Mouse (Mus musculus): ENCODE measurements around the gene Hipk4. TPM values are rescaled to one million over a fixed set of nuclear protein-coding genes. Genes with fewer than 3 reads are reported as not detected.
A peak's percentile ranks its signal among the peaks of the same experiment; 100 is the strongest.

Gene Hipk4
- polyA plus RNA-seq, 1 experiment from 2014 or later = 1.0 TPM

GRCm38 (mm10) chr7:27499036-27499435 is 24.0 kb upstream of the Hipk4 start, which contains the start of gene Prx:
Prx (plus strand) TSS chr7:27499324.
- Histone ChIP-seq H3K4me2 (replicated peaks) (no peak within 1 kb of the TSS), H3K4me1 (peaks cover 3% of the 10 kb centered on the region; the same call in 1 of the 2 replicates), H3K36me3 (no peaks in the 10 kb centered on the region), H3K9ac (no peak within 1 kb of the TSS), H3K4me3 (no peak within 1 kb of the TSS), H3K27me3 (no peaks in the 10 kb centered on the region), H3K27ac (no peak within 1 kb of the TSS), H3K9me3 (no peaks in the 10 kb centered on the region)
- 24% methylated on average over 3 of the region's 3 CpGs for WGBS
- no peak for ATAC-seq (ENCODE audit: insufficient number of reproducible peaks, insufficient read depth, low FRiP score, low TSS enrichment)

- Histone ChIP-seq H3K4me3 (no peak overlapping the region), H3K27ac (no peak overlapping the region)
These were observed 21.4 kb upstream of the Hipk4 start for GRCm38 (mm10) chr7:27501620-27502019.

GRCm38 (mm10) chr7:27506765-27507370 is 16.2 kb upstream of the Hipk4 start:
- H3K9me3 ChIP-seq = no peaks in the 10 kb centered on the region
- no peak overlapping the region for H3K9ac ChIP-seq
- WGBS = 42% methylated on average over 9 of the region's 9 CpGs
- peaks cover 9% of the 10 kb centered on the region for H3K4me1 ChIP-seq
- H3K4me3 ChIP-seq = peak overlapping the region; percentile 51
- no peaks in the 10 kb centered on the region for H3K27me3 ChIP-seq
- peak overlapping the region; percentile 50 for H3K4me2 ChIP-seq (replicated peaks)
- H3K36me3 ChIP-seq = no peaks in the 10 kb centered on the region
- peak overlapping the region; percentile 98 for H3K27ac ChIP-seq
- ATAC-seq (ENCODE audit: insufficient number of reproducible peaks, insufficient read depth, low FRiP score, low TSS enrichment) = no peak

More at GRCm38 (mm10) chr7:27501620-27502019, 21.4 kb upstream of the Hipk4 start:
- no peaks in the 10 kb centered on the region for H3K36me3 ChIP-seq
- H3K9me3 ChIP-seq = no peaks in the 10 kb centered on the region
- H3K27me3 ChIP-seq = no peaks in the 10 kb centered on the region
- H3K4me2 ChIP-seq (replicated peaks) = no peak overlapping the region
- WGBS = 72% methylated on average over 4 of the region's 4 CpGs
- H3K4me1 ChIP-seq = peaks cover 5% of the 10 kb centered on the region
- no peak for ATAC-seq (ENCODE audit: insufficient number of reproducible peaks, insufficient read depth, low FRiP score, low TSS enrichment)
- H3K9ac ChIP-seq = no peak overlapping the region

GRCm38 (mm10) chr7:27507711-27508647 is 15.1 kb upstream of the Hipk4 start:
- peak; percentile 82 for ATAC-seq (ENCODE audit: insufficient number of reproducible peaks, insufficient read depth, low FRiP score, low TSS enrichment)
- no peaks in the 10 kb centered on the region for H3K36me3 ChIP-seq

GRCm38 (mm10) chr7:27508648-27509005 is 14.4 kb upstream of the Hipk4 start:
- peak; percentile 9; the same call in 1 of the 2 replicates for ATAC-seq (ENCODE audit: insufficient number of reproducible peaks, insufficient read depth, low FRiP score, low TSS enrichment)
- H3K36me3 ChIP-seq = no peaks in the 10 kb centered on the region
- no peaks in the 10 kb centered on the region for H3K9me3 ChIP-seq
- H3K4me2 ChIP-seq (replicated peaks) = peak overlapping the region; percentile 50
- peak overlapping the region; percentile 51 for H3K4me3 ChIP-seq
- H3K27ac ChIP-seq = peak overlapping the region; percentile 98
- 21% methylated on average over 6 of the region's 6 CpGs for WGBS
- no peak overlapping the region; the same call in 1 of the 2 replicates for H3K9ac ChIP-seq
- no peaks in the 10 kb centered on the region for H3K27me3 ChIP-seq
- peaks cover 9% of the 10 kb centered on the region for H3K4me1 ChIP-seq

More at GRCm38 (mm10) chr7:27507711-27508647, 15.1 kb upstream of the Hipk4 start:
- Histone ChIP-seq H3K9me3 (no peaks in the 10 kb centered on the region), H3K9ac (peak overlapping the region; percentile 63), H3K27ac (peak overlapping the region; percentile 98), H3K4me1 (peaks cover 9% of the 10 kb centered on the region), H3K27me3 (no peaks in the 10 kb centered on the region), H3K4me3 (peak overlapping the region; percentile 51), H3K4me2 (replicated peaks) (peak overlapping the region; percentile 50)
- under 1% methylated on average over 54 of the region's 54 CpGs for WGBS

- Histone ChIP-seq H3K9me3 (no peaks in the 10 kb centered on the region), H3K4me1 (peaks cover 9% of the 10 kb centered on the region), H3K9ac (no peak overlapping the region), H3K27me3 (no peaks in the 10 kb centered on the region), H3K27ac (no peak overlapping the region), H3K36me3 (no peaks in the 10 kb centered on the region), H3K4me2 (replicated peaks) (no peak overlapping the region), H3K4me3 (no peak overlapping the region)
- ATAC-seq (ENCODE audit: insufficient number of reproducible peaks, insufficient read depth, low FRiP score, low TSS enrichment) = no peak
- 72% methylated on average over 2 of the region's 2 CpGs for WGBS
These were observed 12.3 kb upstream of the Hipk4 start for GRCm38 (mm10) chr7:27510809-27511208.

GRCm38 (mm10) chr7:27514961-27515360 is 8.1 kb upstream of the Hipk4 start:
- H3K4me3 ChIP-seq = no peak overlapping the region
- WGBS = 70% methylated on average over 9 of the region's 9 CpGs
- no peak for ATAC-seq (ENCODE audit: insufficient number of reproducible peaks, insufficient read depth, low FRiP score, low TSS enrichment)

GRCm38 (mm10) chr7:27518314-27518713 is 4.8 kb upstream of the Hipk4 start:
- Histone ChIP-seq H3K36me3 (peaks cover 21% of the 10 kb centered on the region; the same call in 1 of the 2 replicates), H3K27ac (no peak overlapping the region), H3K9ac (no peak overlapping the region), H3K27me3 (no peaks in the 10 kb centered on the region), H3K4me1 (no peaks in the 10 kb centered on the region), H3K9me3 (no peaks in the 10 kb centered on the region), H3K4me2 (replicated peaks) (no peak overlapping the region), H3K4me3 (no peak overlapping the region)
- WGBS = 79% methylated on average over 9 of the region's 9 CpGs
- ATAC-seq (ENCODE audit: insufficient number of reproducible peaks, insufficient read depth, low FRiP score, low TSS enrichment) = no peak

More at GRCm38 (mm10) chr7:27514961-27515360, 8.1 kb upstream of the Hipk4 start:
- no peak overlapping the region for H3K27ac ChIP-seq
- no peaks in the 10 kb centered on the region for H3K4me1 ChIP-seq
- H3K4me2 ChIP-seq (replicated peaks) = no peak overlapping the region
- H3K9me3 ChIP-seq = no peaks in the 10 kb centered on the region
- H3K27me3 ChIP-seq = no peaks in the 10 kb centered on the region
- peaks cover 19% of the 10 kb centered on the region; the same call in 1 of the 2 replicates for H3K36me3 ChIP-seq
- H3K9ac ChIP-seq = no peak overlapping the region

GRCm38 (mm10) chr7:27520104-27520503 is 3.0 kb upstream of the Hipk4 start:
- Histone ChIP-seq H3K27me3 (no peaks in the 10 kb centered on the region), H3K9ac (no peak overlapping the region), H3K4me1 (no peaks in the 10 kb centered on the region), H3K9me3 (no peaks in the 10 kb centered on the region), H3K4me3 (no peak overlapping the region), H3K4me2 (replicated peaks) (no peak overlapping the region), H3K27ac (no peak overlapping the region), H3K36me3 (peaks cover 21% of the 10 kb centered on the region; the same call in 1 of the 2 replicates)
- no peak for ATAC-seq (ENCODE audit: insufficient number of reproducible peaks, insufficient read depth, low FRiP score, low TSS enrichment)

- H3K4me3 ChIP-seq = no peak overlapping the region
- no peak for ATAC-seq (ENCODE audit: insufficient number of reproducible peaks, insufficient read depth, low FRiP score, low TSS enrichment)
- H3K4me1 ChIP-seq = no peaks in the 10 kb centered on the region
- WGBS = 76% methylated on average over 1 of the region's 1 CpGs
- no peak overlapping the region for H3K27ac ChIP-seq
- H3K27me3 ChIP-seq = no peaks in the 10 kb centered on the region
- peaks cover 21% of the 10 kb centered on the region; the same call in 1 of the 2 replicates for H3K36me3 ChIP-seq
- no peak overlapping the region for H3K4me2 ChIP-seq (replicated peaks)
- no peak overlapping the region for H3K9ac ChIP-seq
- H3K9me3 ChIP-seq = no peaks in the 10 kb centered on the region
These were observed 2.5 kb upstream of the Hipk4 start for GRCm38 (mm10) chr7:27520599-27520998.

GRCm38 (mm10) chr7:27523805-27524204 is 738 bp downstream of the Hipk4 start:
- no peak overlapping the region for H3K4me3 ChIP-seq
- H3K4me2 ChIP-seq (replicated peaks) = no peak overlapping the region
- no peak overlapping the region for H3K9ac ChIP-seq
- peaks cover 12% of the 10 kb centered on the region; the same call in 1 of the 2 replicates for H3K36me3 ChIP-seq
- H3K9me3 ChIP-seq = no peaks in the 10 kb centered on the region
- H3K27me3 ChIP-seq = no peaks in the 10 kb centered on the region
- 92% methylated on average over 13 of the region's 13 CpGs for WGBS
- H3K4me1 ChIP-seq = no peaks in the 10 kb centered on the region
- H3K27ac ChIP-seq = no peak overlapping the region
- no peak for ATAC-seq (ENCODE audit: insufficient number of reproducible peaks, insufficient read depth, low FRiP score, low TSS enrichment)

Measured in embryonic facial prominence, embryonic 12.5 days (tissue).